Comparison of ENCODE assay signal across 10 mouse cellular contexts in the genomic region with DNA sequence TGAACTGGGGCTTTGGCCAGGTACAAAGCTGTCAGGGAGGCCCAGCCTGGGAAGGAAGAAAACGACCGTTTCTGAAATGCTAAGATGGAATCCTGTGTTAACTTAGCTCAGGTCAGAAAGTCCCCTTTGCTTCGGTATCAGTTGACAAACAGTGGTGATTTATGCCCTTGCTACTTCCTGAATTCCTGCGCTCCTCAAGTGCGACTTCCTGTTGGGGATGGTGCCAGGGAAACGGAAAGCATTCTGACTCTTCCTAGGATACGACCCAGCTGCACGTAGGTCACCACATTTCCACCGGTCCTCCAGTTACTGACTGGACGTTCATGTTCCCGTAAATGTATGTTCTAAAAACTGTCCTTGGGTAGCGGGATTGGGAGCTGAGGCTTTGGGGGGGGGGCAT.
A peak's percentile ranks its signal among the peaks of the same experiment; 100 is the strongest.
DNase-seq lines count a peak whose midpoint lies in the region; ATAC-seq lines count a peak whose summit lies in the region.
"Had no signal": no experiment of that assay in that cellular context is flagged by ENCODE, and none has a peak within 500 bp of the region (broad histone marks: within the 10 kb centered on the region; RNA-seq: fewer than 3 reads in every experiment).

No protein-coding gene starts in this region.

- H3K4me2 ChIP-seq in kidney, embryonic 14.5 days (replicated peaks; ENCODE audit: low read depth, low read length) = peak overlapping the region; percentile 17; the same call in 1 of the 2 replicates

- peak; percentile 56 to 72 for DNase-seq in adrenal gland, adult (ENCODE audit: inconsistent age in 2 of 2, low spot score in 1 of 2)
- no peak for DNase-seq in adrenal gland, adult 18-20 months (ENCODE audit: low spot score in 2 of 2)
- peak; percentile 55 for DNase-seq in heart, adult 8-10 months (ENCODE audit: low spot score)
- peak; percentile 87 for DNase-seq in lung, postnatal 10 days
- DNase-seq in cerebellum, adult 11-12 months = no peak
- DNase-seq in layer of hippocampus, postnatal 14 days (ENCODE audit: low spot score in 2 of 2) = no peak
- DNase-seq: cerebellum, adult 8-10 months had no signal

- peak; percentile 55; the same call in 1 of the 2 replicates for ATAC-seq in kidney, embryonic 14.5 days (ENCODE audit: low FRiP score, low TSS enrichment)
- ATAC-seq in granulocyte monocyte progenitor cell, adult 5-6 weeks (replicated peaks; ENCODE audit: poor library complexity, severe bottlenecking) = no peak
- ATAC-seq: Patski had no signal

- WGBS in kidney, embryonic 14.5 days = 21% methylated on average over 12 of the region's 12 CpGs

- H3K9ac ChIP-seq in kidney, embryonic 14.5 days (ENCODE audit: low read depth, low read length) = no peak overlapping the region

- no peaks in the 10 kb centered on the region for H3K36me3 ChIP-seq in kidney, embryonic 14.5 days (ENCODE audit: control insufficient read depth, insufficient read depth, low read length)

- no peak overlapping the region for H3K4me3 ChIP-seq in kidney, embryonic 14.5 days (ENCODE audit: low read length)

- H3K27ac ChIP-seq in kidney, embryonic 14.5 days (ENCODE audit: low read depth, low read length) = peak overlapping the region; percentile 37; the same call in 1 of the 2 replicates

- no peaks in the 10 kb centered on the region for H3K9me3 ChIP-seq in kidney, embryonic 14.5 days (ENCODE audit: control insufficient read depth, low read length)

- no peaks in the 10 kb centered on the region for H3K27me3 ChIP-seq in kidney, embryonic 14.5 days (ENCODE audit: control insufficient read depth, insufficient read depth, low read length)
- H3K27me3 ChIP-seq: Patski had no signal

- peaks cover 12% of the 10 kb centered on the region; the same call in 1 of the 2 replicates for H3K4me1 ChIP-seq in kidney, embryonic 14.5 days (ENCODE audit: control insufficient read depth, insufficient read depth, low read length)

Comparison
In these comparisons a context has a peak if more than half of its experiments do, and no peak if none do; other contexts are left out.
1. DNase-seq: peak in adrenal gland, adult (2 of 2), heart, adult 8-10 months (single experiment) and lung, postnatal 10 days (single experiment); none in adrenal gland, adult 18-20 months (0 of 2), cerebellum, adult 11-12 months (single experiment) and layer of hippocampus, postnatal 14 days (0 of 2).